Mouse (Mus musculus): ENCODE data around the gene Acads. TPM values are rescaled to one million over a fixed set of nuclear protein-coding genes. Genes with fewer than 3 reads are reported as not detected.
"Not testable (repeated sequence)": the region's sequence is repeated elsewhere in the genome, so short reads cannot be mapped to it uniquely, and the experiment has no call there.

Gene Acads
- polyA plus RNA-seq, 1 experiment from 2014 or later: 37.4 TPM

DNA sequence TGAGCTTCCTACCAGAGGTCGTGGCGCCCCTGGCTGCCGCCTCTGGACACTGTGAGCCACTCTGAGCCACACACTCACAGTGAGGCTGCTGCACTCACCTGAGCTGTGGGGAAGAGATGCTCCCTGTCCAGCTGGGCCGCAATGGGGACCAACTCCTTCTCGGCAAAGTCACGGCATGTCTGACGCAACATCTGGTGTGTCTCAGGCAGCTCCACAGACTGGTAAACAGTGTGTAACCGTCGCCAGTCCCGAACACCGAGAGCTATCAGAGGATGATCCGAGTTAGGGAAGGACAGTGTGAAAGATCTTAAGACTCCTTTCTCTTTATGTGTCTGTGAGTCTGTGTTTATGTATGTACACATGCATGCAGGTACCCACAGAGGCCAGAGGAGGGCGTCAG is 1.7 kb downstream of the Acads start:
- no peaks in the 10 kb centered on the region for H3K27me3 ChIP-seq (replicated peaks; ENCODE audit: control insufficient read depth, insufficient read depth, low read length)
- 92% methylated on average over 13 of the region's 13 CpGs for WGBS
- H3K4me3 ChIP-seq (ENCODE audit: low read depth, low read length): no peak overlapping the region
- ATAC-seq (replicated peaks; ENCODE audit: low FRiP score) (no peak), DNase-seq (ENCODE audit: low spot score) (no peak)
- H3K36me3 ChIP-seq (ENCODE audit: control insufficient read depth, insufficient read depth, low read length): peaks cover 19% of the 10 kb centered on the region; the same call in 1 of the 2 replicates
- H3K9ac ChIP-seq (ENCODE audit: low read depth, low read length): no peak overlapping the region
- H3K4me1 ChIP-seq (replicated peaks; ENCODE audit: control insufficient read depth, insufficient read depth, low read length): no peaks in the 10 kb centered on the region; the same call in 1 of the 2 replicates
- no peak overlapping the region for H3K4me2 ChIP-seq
- no peaks in the 10 kb centered on the region for H3K9me3 ChIP-seq (ENCODE audit: control insufficient read depth, low read length)
- H3K27ac ChIP-seq (ENCODE audit: low read depth, low read length): no peak overlapping the region

DNA sequence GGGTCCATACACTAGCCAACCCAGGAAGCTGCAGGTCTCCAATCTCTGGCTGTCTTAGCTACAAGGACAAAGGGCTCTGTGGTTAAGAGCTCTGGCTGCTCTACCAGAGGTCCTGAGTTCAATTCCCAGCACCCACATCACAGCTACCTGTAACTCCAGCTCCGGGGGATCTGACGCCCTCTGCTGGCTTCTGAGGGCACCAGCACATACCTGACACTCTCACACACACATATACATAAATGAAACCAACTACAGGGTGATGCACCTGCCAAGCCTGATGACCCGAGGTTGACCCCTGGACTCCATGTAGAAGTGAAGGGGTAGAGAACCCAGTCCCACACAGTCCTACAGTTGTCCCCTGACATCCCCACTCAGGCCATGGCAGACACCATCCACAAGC is 2.7 kb downstream of the Acads start:
- Histone ChIP-seq H3K4me1 (replicated peaks; ENCODE audit: control insufficient read depth, insufficient read depth, low read length) (no peaks in the 10 kb centered on the region; the same call in 1 of the 2 replicates), H3K4me2 (no peak overlapping the region), H3K4me3 (ENCODE audit: low read depth, low read length) (no peak overlapping the region), H3K27ac (ENCODE audit: low read depth, low read length) (no peak overlapping the region), H3K9ac (ENCODE audit: low read depth, low read length) (no peak overlapping the region), H3K36me3 (ENCODE audit: control insufficient read depth, insufficient read depth, low read length) (peaks cover 20% of the 10 kb centered on the region; the same call in 1 of the 2 replicates), H3K9me3 (ENCODE audit: control insufficient read depth, low read length) (no peaks in the 10 kb centered on the region), H3K27me3 (replicated peaks; ENCODE audit: control insufficient read depth, insufficient read depth, low read length) (no peaks in the 10 kb centered on the region)
- ATAC-seq (replicated peaks; ENCODE audit: low FRiP score): no peak
- WGBS: 72% methylated on average over 3 of the region's 3 CpGs
- no peak for DNase-seq (ENCODE audit: low spot score)

DNA sequence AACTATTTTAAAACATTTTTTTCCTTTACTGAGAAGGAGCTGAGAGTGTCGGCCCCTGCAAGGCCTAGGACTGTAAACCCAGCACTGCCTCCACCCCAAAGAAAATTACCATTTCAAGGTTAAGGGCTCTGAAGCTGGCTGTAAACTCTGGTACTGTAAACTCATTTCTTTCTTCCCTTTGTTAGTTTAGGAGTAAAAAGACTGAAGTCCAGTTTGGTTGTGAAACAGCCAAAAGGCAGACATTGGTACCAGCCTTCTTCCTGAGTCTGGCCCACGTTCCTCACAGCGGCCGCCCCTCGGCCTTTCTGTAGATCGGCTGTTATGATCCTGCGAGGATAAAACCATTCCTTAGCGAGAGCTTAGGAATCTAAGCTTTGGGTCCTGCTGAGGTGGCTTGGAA is 4.6 kb downstream of the Acads start:
- Histone ChIP-seq H3K4me2 (no peak overlapping the region), H3K9ac (ENCODE audit: low read depth, low read length) (no peak overlapping the region), H3K4me3 (ENCODE audit: low read depth, low read length) (no peak overlapping the region), H3K27me3 (replicated peaks; ENCODE audit: control insufficient read depth, insufficient read depth, low read length) (no peaks in the 10 kb centered on the region), H3K36me3 (ENCODE audit: control insufficient read depth, insufficient read depth, low read length) (peaks cover 23% of the 10 kb centered on the region; the same call in 1 of the 2 replicates), H3K9me3 (ENCODE audit: control insufficient read depth, low read length) (no peaks in the 10 kb centered on the region), H3K27ac (ENCODE audit: low read depth, low read length) (no peak overlapping the region), H3K4me1 (replicated peaks; ENCODE audit: control insufficient read depth, insufficient read depth, low read length) (peaks cover 2% of the 10 kb centered on the region; the same call in 1 of the 2 replicates)
- WGBS: 92% methylated on average over 8 of the region's 8 CpGs
- DNase-seq (ENCODE audit: low spot score) (no peak), ATAC-seq (replicated peaks; ENCODE audit: low FRiP score) (no peak)

DNA sequence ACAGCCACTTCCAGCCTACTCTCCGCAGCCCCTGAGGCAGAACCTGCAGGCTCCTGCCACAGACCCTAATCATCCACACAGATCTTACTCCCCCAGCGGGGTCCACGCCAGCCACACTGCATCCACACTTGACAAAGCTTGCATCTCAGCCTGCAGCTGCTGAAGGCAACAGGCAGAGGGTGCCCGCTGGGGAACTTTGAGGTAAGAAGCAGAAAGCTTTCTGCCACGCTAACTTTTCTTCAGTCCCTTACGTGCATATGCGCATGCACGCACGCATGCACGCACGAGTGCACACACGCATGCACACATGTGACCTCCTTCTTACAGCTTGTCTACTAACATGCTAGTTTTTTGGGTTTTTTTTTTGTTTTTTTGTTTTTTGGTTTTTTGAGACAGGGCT is 5.9 kb downstream of the Acads start:
- DNase-seq (ENCODE audit: low spot score) (no peak), ATAC-seq (replicated peaks; ENCODE audit: low FRiP score) (no peak)
- Histone ChIP-seq H3K4me3 (ENCODE audit: low read depth, low read length) (no peak overlapping the region), H3K27me3 (replicated peaks; ENCODE audit: control insufficient read depth, insufficient read depth, low read length) (no peaks in the 10 kb centered on the region), H3K9ac (ENCODE audit: low read depth, low read length) (no peak overlapping the region), H3K9me3 (ENCODE audit: control insufficient read depth, low read length) (no peaks in the 10 kb centered on the region), H3K27ac (ENCODE audit: low read depth, low read length) (no peak overlapping the region), H3K4me1 (replicated peaks; ENCODE audit: control insufficient read depth, insufficient read depth, low read length) (peaks cover 2% of the 10 kb centered on the region; the same call in 1 of the 2 replicates), H3K4me2 (no peak overlapping the region), H3K36me3 (ENCODE audit: control insufficient read depth, insufficient read depth, low read length) (peaks cover 23% of the 10 kb centered on the region; the same call in 1 of the 2 replicates)
- WGBS: 94% methylated on average over 12 of the region's 12 CpGs

GRCm38 (mm10) chr5:115111156-115111555 is 8.0 kb downstream of the Acads start:
- Histone ChIP-seq H3K9me3 (ENCODE audit: control insufficient read depth, low read length) (no peaks in the 10 kb centered on the region), H3K36me3 (ENCODE audit: control insufficient read depth, insufficient read depth, low read length) (peaks cover 13% of the 10 kb centered on the region; the same call in 1 of the 2 replicates), H3K27me3 (replicated peaks; ENCODE audit: control insufficient read depth, insufficient read depth, low read length) (no peaks in the 10 kb centered on the region), H3K9ac (ENCODE audit: low read depth, low read length) (no peak overlapping the region), H3K4me1 (replicated peaks; ENCODE audit: control insufficient read depth, insufficient read depth, low read length) (0 out of 2 replicates have a peak, but pooled peaks cover 2% of the 10 kb centered on the region), H3K27ac (ENCODE audit: low read depth, low read length) (no peak overlapping the region), H3K4me3 (ENCODE audit: low read depth, low read length) (no peak overlapping the region), H3K4me2 (no peak overlapping the region)
- no peak for ATAC-seq (replicated peaks; ENCODE audit: low FRiP score)
- 86% methylated on average over 8 of the region's 8 CpGs for WGBS
- no peak for DNase-seq (ENCODE audit: low spot score)

- H3K36me3 ChIP-seq (ENCODE audit: control insufficient read depth, insufficient read depth, low read length): peaks cover 18% of the 10 kb centered on the region
- H3K27me3 ChIP-seq (replicated peaks; ENCODE audit: control insufficient read depth, insufficient read depth, low read length); H3K4me3 ChIP-seq (ENCODE audit: low read depth, low read length); H3K27ac ChIP-seq (ENCODE audit: low read depth, low read length); H3K4me2 ChIP-seq; H3K4me1 ChIP-seq (replicated peaks; ENCODE audit: control insufficient read depth, insufficient read depth, low read length); H3K9me3 ChIP-seq (ENCODE audit: control insufficient read depth, low read length); DNase-seq (ENCODE audit: low spot score); ATAC-seq (replicated peaks; ENCODE audit: low FRiP score); H3K9ac ChIP-seq (ENCODE audit: low read depth, low read length): not testable (repeated sequence)
- whole genome bisulfite sequencing: 94% methylated on average over 23 of the region's 23 CpGs
Measured at GRCm38 (mm10) chr5:115103253-115103652, 15.9 kb downstream of the Acads start.

DNA sequence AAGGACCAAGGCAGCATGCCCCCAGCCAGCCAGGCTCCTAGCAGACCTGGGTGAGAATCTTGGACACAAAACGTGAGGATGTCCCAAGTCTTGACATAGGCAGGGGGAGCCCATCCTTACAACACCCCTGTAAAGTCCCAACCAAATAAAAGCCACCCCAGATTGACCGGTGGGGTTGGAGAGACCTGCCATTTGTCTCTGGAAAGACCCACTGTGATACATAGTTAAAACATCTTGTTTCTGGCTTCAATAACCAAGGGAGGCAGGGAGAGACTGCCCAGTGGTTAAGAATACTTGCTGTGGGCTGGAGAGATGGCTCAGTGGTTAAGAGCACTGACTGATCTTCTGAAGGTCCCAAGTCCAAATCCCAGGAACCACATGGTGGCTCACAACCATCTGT is 16.9 kb downstream of the Acads start:
- no peak overlapping the region for H3K27ac ChIP-seq (ENCODE audit: low read depth, low read length)
- H3K27me3 ChIP-seq (replicated peaks; ENCODE audit: control insufficient read depth, insufficient read depth, low read length): no peaks in the 10 kb centered on the region
- ATAC-seq (replicated peaks; ENCODE audit: low FRiP score): no peak
- DNase-seq (ENCODE audit: low spot score): no peak
- peaks cover 22% of the 10 kb centered on the region for H3K36me3 ChIP-seq (ENCODE audit: control insufficient read depth, insufficient read depth, low read length)
- H3K4me3 ChIP-seq (ENCODE audit: low read depth, low read length): no peak overlapping the region
- WGBS: 86% methylated on average over 2 of the region's 2 CpGs
- H3K4me1 ChIP-seq (replicated peaks; ENCODE audit: control insufficient read depth, insufficient read depth, low read length): no peaks in the 10 kb centered on the region
- no peak overlapping the region for H3K4me2 ChIP-seq
- H3K9me3 ChIP-seq (ENCODE audit: control insufficient read depth, low read length): no peaks in the 10 kb centered on the region
- H3K9ac ChIP-seq (ENCODE audit: low read depth, low read length): no peak overlapping the region

DNA sequence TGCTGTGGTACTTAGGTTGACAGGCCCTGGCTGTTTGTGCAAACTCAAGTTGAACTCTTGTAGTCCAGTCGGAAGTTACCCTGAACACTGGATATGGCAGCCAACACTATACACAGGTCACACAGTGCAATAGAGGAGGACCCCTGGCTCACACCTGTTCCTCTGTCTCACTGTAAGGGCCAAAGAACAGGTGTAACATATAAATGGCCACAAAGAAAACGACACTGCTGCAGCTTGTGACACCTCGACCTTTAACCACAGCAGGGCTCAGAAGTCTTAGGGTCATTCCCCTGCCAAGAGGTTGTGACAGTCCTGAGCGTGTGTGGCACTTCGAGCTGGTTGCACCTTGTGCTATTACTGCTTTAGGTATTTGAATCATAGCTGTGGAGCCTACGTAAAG is 18.7 kb downstream of the Acads start:
- Histone ChIP-seq H3K9ac (ENCODE audit: low read depth, low read length) (no peak overlapping the region), H3K27me3 (replicated peaks; ENCODE audit: control insufficient read depth, insufficient read depth, low read length) (no peaks in the 10 kb centered on the region), H3K4me2 (no peak overlapping the region), H3K36me3 (ENCODE audit: control insufficient read depth, insufficient read depth, low read length) (peaks cover 36% of the 10 kb centered on the region), H3K27ac (ENCODE audit: low read depth, low read length) (no peak overlapping the region), H3K9me3 (ENCODE audit: control insufficient read depth, low read length) (no peaks in the 10 kb centered on the region), H3K4me3 (ENCODE audit: low read depth, low read length) (no peak overlapping the region), H3K4me1 (replicated peaks; ENCODE audit: control insufficient read depth, insufficient read depth, low read length) (no peaks in the 10 kb centered on the region)
- WGBS: 81% methylated on average over 6 of the region's 6 CpGs
- no peak for DNase-seq (ENCODE audit: low spot score)
- no peak for ATAC-seq (replicated peaks; ENCODE audit: low FRiP score)

GRCm38 (mm10) chr5:115099991-115100390 is 19.2 kb downstream of the Acads start:
- Histone ChIP-seq H3K4me2 (no peak overlapping the region), H3K4me1 (replicated peaks; ENCODE audit: control insufficient read depth, insufficient read depth, low read length) (no peaks in the 10 kb centered on the region), H3K4me3 (ENCODE audit: low read depth, low read length) (no peak overlapping the region), H3K27ac (ENCODE audit: low read depth, low read length) (no peak overlapping the region), H3K9ac (ENCODE audit: low read depth, low read length) (no peak overlapping the region), H3K36me3 (ENCODE audit: control insufficient read depth, insufficient read depth, low read length) (peaks cover 41% of the 10 kb centered on the region), H3K27me3 (replicated peaks; ENCODE audit: control insufficient read depth, insufficient read depth, low read length) (no peaks in the 10 kb centered on the region), H3K9me3 (ENCODE audit: control insufficient read depth, low read length) (no peaks in the 10 kb centered on the region)
- 86% methylated on average over 9 of the region's 9 CpGs for WGBS
- DNase-seq (ENCODE audit: low spot score) (no peak), ATAC-seq (replicated peaks; ENCODE audit: low FRiP score) (no peak)
